Mouse (Mus musculus) liver, adult 2 months (tissue): ENCODE data around the gene Map3k6.

Experiments used
- CTCF ChIP-seq: fragments of 200-500 bp; IDR thresholded peaks from 2 replicates; pipeline ENCODE4 v1.5.1; 2011; ENCODE audit warnings: low read depth, low read length, control low read depth
- POLR2A ChIP-seq: fragments of 200-500 bp; IDR thresholded peaks from 2 replicates; pipeline ENCODE4 v1.6.1; 2011; ENCODE audit warnings: low read length, control low read depth; ENCODE audit not compliant: insufficient read depth; ENCODE audit errors: extremely low read depth

GRCm38 (mm10) chr4:133213661-133214060 lies 27.0 kb upstream of the Map3k6 start:
- TF ChIP-seq POLR2A (no peak), CTCF (no peak)
